Mouse (Mus musculus) lung, embryonic 16.5 days (tissue): ENCODE data around the gene Ncstn. TPM values are rescaled to one million over a fixed set of nuclear protein-coding genes. Genes with fewer than 3 reads are reported as not detected.

Experiments
- ATAC-seq: fragments of 200-750 bp; cut with Nextera tagmentation; 2 replicates; pipeline ENCODE4 v1.8.0; 2017; ENCODE audit warnings: low read depth, mild to moderate bottlenecking, moderate library complexity
- H3K27ac ChIP-seq: fragments of 300-500 bp; sonication (generic); 2 replicates; pipeline ENCODE4 v1.5.1; 2014; ENCODE audit warnings: mild to moderate bottlenecking, control low read depth, low read length
- H3K27me3 ChIP-seq: fragments of 300-500 bp; sonication (generic); 2 replicates; pipeline ENCODE4 v1.6.1; 2014; ENCODE audit warnings: low read depth, low read length, mixed read lengths; ENCODE audit not compliant: control insufficient read depth, insufficient read depth
- H3K36me3 ChIP-seq: fragments of 300-500 bp; sonication (generic); 2 replicates; pipeline ENCODE4 v1.6.1; 2014; ENCODE audit warnings: low read length; ENCODE audit not compliant: control insufficient read depth, insufficient read depth
- H3K4me1 ChIP-seq: fragments of 300-500 bp; sonication (generic); replicated peaks from 2 replicates; pipeline ENCODE4 v1.6.1; 2014; ENCODE audit warnings: low read length, mixed read lengths; ENCODE audit not compliant: control insufficient read depth, insufficient read depth
- H3K4me2 ChIP-seq: fragments of 300-500 bp; sonication (generic); 2 replicates; pipeline ENCODE4 v1.6.1; 2014; ENCODE audit warnings: low read depth, low read length, control low read depth
- H3K4me3 ChIP-seq: fragments of 300-500 bp; sonication (generic); 2 replicates; pipeline ENCODE4 v1.5.1; 2014; ENCODE audit warnings: mild to moderate bottlenecking, low read length, control low read depth
- H3K9ac ChIP-seq: fragments of 300-500 bp; sonication (generic); 2 replicates; pipeline ENCODE4 v1.6.1; 2014; ENCODE audit warnings: low read length, control low read depth
- H3K9me3 ChIP-seq: fragments of 300-500 bp; sonication (generic); 2 replicates; pipeline ENCODE4 v1.6.1; 2016; ENCODE audit warnings: low read length; ENCODE audit not compliant: control insufficient read depth
- WGBS: fragments of 180-500 bp; shearing (Covaris S2); extraction: QIAGEN DNeasy Blood & Tissue Kit; methylation state at CpG from one replicate; pipeline ENCODE4 v1.1.7; 2014; 5-methylcytosine and 5-hydroxymethylcytosine counted together
- polyA plus RNA-seq: library from polyadenylated mRNA; unstranded; fragments of >200 nt; fragmentation: Nextera tagmentation; extraction: Ambion mirVana; gene quantifications from 2 replicates; pipeline ENCODE4 v1.2.1, GENCODE M21; 2015

The Ncstn gene
- polyA plus RNA-seq, 1 experiment from 2014 or later, result 146 TPM

- Histone ChIP-seq H3K9ac (no peak overlapping the region), H3K27me3 (no peaks in the 10 kb centered on the region)
Observed at GRCm38 (mm10) chr1:172061217-172061616, 21.4 kb downstream of the Ncstn start.

GRCm38 (mm10) chr1:172060659-172061058 is 21.9 kb downstream of the Ncstn start:
- Histone ChIP-seq H3K27ac (no peak overlapping the region), H3K36me3 (peaks cover 12% of the 10 kb centered on the region), H3K4me2 (no peak overlapping the region), H3K9me3 (no peaks in the 10 kb centered on the region), H3K4me1 (no peaks in the 10 kb centered on the region), H3K4me3 (no peak overlapping the region), H3K9ac (no peak overlapping the region), H3K27me3 (no peaks in the 10 kb centered on the region)
- WGBS, result 44% methylated on average over 4 of the region's 4 CpGs
- no peak for ATAC-seq

More at GRCm38 (mm10) chr1:172061217-172061616, 21.4 kb downstream of the Ncstn start:
- 23% methylated on average over 8 of the region's 8 CpGs for WGBS
- H3K27ac ChIP-seq, result no peak overlapping the region
- no peaks in the 10 kb centered on the region for H3K4me1 ChIP-seq
- H3K36me3 ChIP-seq, result peaks cover 16% of the 10 kb centered on the region
- no peak overlapping the region for H3K4me3 ChIP-seq
- no peak overlapping the region for H3K4me2 ChIP-seq
- no peaks in the 10 kb centered on the region for H3K9me3 ChIP-seq
- ATAC-seq, result no peak

GRCm38 (mm10) chr1:172058874-172059273 is 23.7 kb downstream of the Ncstn start:
- no peak overlapping the region for H3K4me3 ChIP-seq
- ATAC-seq, result no peak
- H3K27ac ChIP-seq, result no peak overlapping the region
- no peaks in the 10 kb centered on the region for H3K9me3 ChIP-seq
- H3K9ac ChIP-seq, result no peak overlapping the region
- H3K27me3 ChIP-seq, result peaks cover 13% of the 10 kb centered on the region
- H3K36me3 ChIP-seq, result no peaks in the 10 kb centered on the region
- H3K4me1 ChIP-seq, result peaks cover 5% of the 10 kb centered on the region
- 63% methylated on average over 7 of the region's 7 CpGs for WGBS
- H3K4me2 ChIP-seq, result no peak overlapping the region

- no peak for ATAC-seq
- WGBS, result 72% methylated on average over 6 of the region's 6 CpGs
- Histone ChIP-seq H3K4me1 (peaks cover 9% of the 10 kb centered on the region), H3K4me2 (no peak overlapping the region), H3K9ac (no peak overlapping the region), H3K4me3 (no peak overlapping the region), H3K9me3 (no peaks in the 10 kb centered on the region), H3K36me3 (no peaks in the 10 kb centered on the region), H3K27me3 (peaks cover 19% of the 10 kb centered on the region), H3K27ac (no peak overlapping the region)
Observed at GRCm38 (mm10) chr1:172058321-172058720, 24.3 kb downstream of the Ncstn start.

GRCm38 (mm10) chr1:172057491-172057921 is 25.1 kb downstream of the Ncstn start, which contains the start of gene Nhlh1:
Gene Nhlh1 (minus strand): TSS chr1:172057573.
- Histone ChIP-seq H3K4me1 (peaks cover 10% of the 10 kb centered on the region), H3K27ac (no peak within 1 kb of the TSS), H3K27me3 (peaks cover 24% of the 10 kb centered on the region), H3K4me3 (no peak within 1 kb of the TSS), H3K9ac (no peak within 1 kb of the TSS), H3K9me3 (no peaks in the 10 kb centered on the region), H3K36me3 (no peaks in the 10 kb centered on the region), H3K4me2 (no peak within 1 kb of the TSS)
- no peak for ATAC-seq
- WGBS, result 29% methylated on average over 2 of the region's 2 CpGs

GRCm38 (mm10) chr1:172056251-172056650 is 26.3 kb downstream of the Ncstn start:
- Histone ChIP-seq H3K27me3 (peaks cover 28% of the 10 kb centered on the region), H3K4me2 (no peak overlapping the region), H3K9me3 (no peaks in the 10 kb centered on the region), H3K4me3 (no peak overlapping the region), H3K4me1 (peaks cover 10% of the 10 kb centered on the region), H3K36me3 (no peaks in the 10 kb centered on the region), H3K27ac (no peak overlapping the region), H3K9ac (no peak overlapping the region)
- no peak for ATAC-seq
- WGBS, result 61% methylated on average over 4 of the region's 4 CpGs

- H3K4me3 ChIP-seq, result peak overlapping the region; percentile 38
- no peak overlapping the region for H3K27ac ChIP-seq
- H3K4me2 ChIP-seq, result peak overlapping the region; percentile 60
- H3K4me1 ChIP-seq, result peaks cover 10% of the 10 kb centered on the region
- ATAC-seq, result no peak
- H3K27me3 ChIP-seq, result peaks cover 28% of the 10 kb centered on the region
- WGBS, result 3% methylated on average over 42 of the region's 42 CpGs
- H3K9ac ChIP-seq, result peak overlapping the region; percentile 35; the same call in 1 of the 2 replicates
- no peaks in the 10 kb centered on the region for H3K36me3 ChIP-seq
- H3K9me3 ChIP-seq, result no peaks in the 10 kb centered on the region
Observed at GRCm38 (mm10) chr1:172053541-172054440, 28.8 kb downstream of the Ncstn start.

GRCm38 (mm10) chr1:172052766-172053279 is 29.8 kb downstream of the Ncstn start:
- H3K27me3 ChIP-seq, result peaks cover 28% of the 10 kb centered on the region
- H3K4me3 ChIP-seq, result no peak overlapping the region
- 9% methylated on average over 10 of the region's 10 CpGs for WGBS
- H3K4me1 ChIP-seq, result peaks cover 10% of the 10 kb centered on the region
- H3K4me2 ChIP-seq, result no peak overlapping the region
- no peaks in the 10 kb centered on the region for H3K36me3 ChIP-seq
- ATAC-seq, result no peak
- H3K9ac ChIP-seq, result no peak overlapping the region
- no peaks in the 10 kb centered on the region for H3K9me3 ChIP-seq
- H3K27ac ChIP-seq, result no peak overlapping the region

- H3K9me3 ChIP-seq, result no peaks in the 10 kb centered on the region
- ATAC-seq, result no peak
- H3K36me3 ChIP-seq, result no peaks in the 10 kb centered on the region
- 31% methylated on average over 13 of the region's 13 CpGs for WGBS
- H3K27me3 ChIP-seq, result peaks cover 21% of the 10 kb centered on the region
- H3K4me3 ChIP-seq, result no peak overlapping the region
- peaks cover 12% of the 10 kb centered on the region for H3K4me1 ChIP-seq
- H3K9ac ChIP-seq, result no peak overlapping the region
- no peak overlapping the region for H3K27ac ChIP-seq
- no peak overlapping the region for H3K4me2 ChIP-seq
Observed at GRCm38 (mm10) chr1:172049131-172049782, 33.3 kb downstream of the Ncstn start.
